Mouse (Mus musculus) G1E (cell line): ENCODE measurements around the gene Sh3rf1.

Experiments
- CTCF ChIP-seq: IDR thresholded peaks from 2 replicates; pipeline ENCODE4 v1.5.1; 2012; ENCODE audit warnings: low read depth, low read length, inconsistent platforms, mixed read lengths
- GATA1 ChIP-seq: IDR thresholded peaks from 2 replicates; pipeline ENCODE4 v1.6.1; 2012; ENCODE audit warnings: borderline replicate concordance, low read length, inconsistent platforms, mixed read lengths
- POLR2AphosphoS5 ChIP-seq: IDR thresholded peaks from 2 replicates; pipeline ENCODE4 v1.6.1; 2012; ENCODE audit warnings: low read depth, low read length, inconsistent platforms; ENCODE audit not compliant: insufficient replicate concordance

GRCm38 (mm10) chr8:61302029-61302368, 78.3 kb downstream of the Sh3rf1 start:
- TF ChIP-seq CTCF (no peak), GATA1 (no peak), POLR2AphosphoS5 (no peak)
